Mouse (Mus musculus) heart, embryonic 12.5 days (tissue): ENCODE measurements around the gene Pced1b. TPM values are rescaled to one million over a fixed set of nuclear protein-coding genes. Genes with fewer than 3 reads are reported as not detected.

Source experiments
- ATAC-seq: fragments of 200-750 bp; cut with Nextera tagmentation; 2 replicates; pipeline ENCODE4 v1.8.0; 2017; ENCODE audit warnings: moderate TSS enrichment, moderate library complexity; ENCODE audit not compliant: insufficient number of reproducible peaks, low FRiP score
- H3K27ac ChIP-seq: fragments of 300-500 bp; sonication (generic); 2 replicates; pipeline ENCODE4 v1.5.1; 2016; ENCODE audit warnings: mild to moderate bottlenecking, moderate library complexity; ENCODE audit not compliant: poor library complexity, severe bottlenecking
- H3K27me3 ChIP-seq: fragments of 300-500 bp; sonication (generic); replicated peaks from 2 replicates; pipeline ENCODE4 v1.6.1; 2016; ENCODE audit warnings: mild to moderate bottlenecking, moderate library complexity
- H3K36me3 ChIP-seq: fragments of 300-500 bp; sonication (generic); 2 replicates; pipeline ENCODE4 v1.6.1; 2016; ENCODE audit warnings: mild to moderate bottlenecking, moderate library complexity
- H3K4me1 ChIP-seq: fragments of 300-500 bp; sonication (generic); replicated peaks from 2 replicates; pipeline ENCODE4 v1.6.1; 2016; ENCODE audit warnings: mild to moderate bottlenecking
- H3K4me2 ChIP-seq: fragments of 300-500 bp; sonication (generic); 2 replicates; pipeline ENCODE4 v1.6.1; 2016; ENCODE audit warnings: mild to moderate bottlenecking, moderate library complexity
- H3K4me3 ChIP-seq: fragments of 300-500 bp; sonication (generic); 2 replicates; pipeline ENCODE4 v1.5.1; 2016; ENCODE audit warnings: mild to moderate bottlenecking
- H3K9ac ChIP-seq: fragments of 300-500 bp; sonication (generic); 2 replicates; pipeline ENCODE4 v1.6.1; 2016; ENCODE audit warnings: mild to moderate bottlenecking, moderate library complexity
- H3K9me3 ChIP-seq: fragments of 300-500 bp; sonication (generic); replicated peaks from 2 replicates; pipeline ENCODE4 v1.6.1; 2016; ENCODE audit warnings: mild to moderate bottlenecking, moderate library complexity
- WGBS: fragments of 180-500 bp; shearing (Covaris S2); methylation state at CpG from one replicate; pipeline ENCODE4 v1.1.7; 2016; 5-methylcytosine and 5-hydroxymethylcytosine counted together
- polyA plus RNA-seq: library from polyadenylated mRNA; unstranded; fragments of >200 nt; fragmentation: Nextera tagmentation; extraction: Ambion mirVana; gene quantifications from 2 replicates; pipeline ENCODE4 v1.2.1, GENCODE M21; 2016

The Pced1b gene
- polyA plus RNA-seq, 1 experiment from 2014 or later: 2.4 TPM

- Histone ChIP-seq H3K36me3 (no peaks in the 10 kb centered on the region), H3K27me3 (no peaks in the 10 kb centered on the region), H3K27ac (no peak overlapping the region), H3K9me3 (no peaks in the 10 kb centered on the region), H3K4me3 (no peak overlapping the region), H3K4me2 (no peak overlapping the region), H3K9ac (no peak overlapping the region), H3K4me1 (peaks cover 4% of the 10 kb centered on the region; the same call in 1 of the 2 replicates)
- no peak for ATAC-seq
- 86% methylated on average over 12 of the region's 12 CpGs for WGBS
Observed at GRCm38 (mm10) chr15:97275626-97276395, 28.9 kb downstream of the Pced1b start.

GRCm38 (mm10) chr15:97276660-97277153, 29.8 kb downstream of the Pced1b start:
- no peak for ATAC-seq
- H3K4me1 ChIP-seq: peaks cover 7% of the 10 kb centered on the region; the same call in 1 of the 2 replicates
- H3K4me2 ChIP-seq: no peak overlapping the region
- WGBS: 74% methylated on average over 20 of the region's 20 CpGs
- H3K9ac ChIP-seq: no peak overlapping the region
- no peaks in the 10 kb centered on the region for H3K36me3 ChIP-seq
- no peak overlapping the region for H3K4me3 ChIP-seq
- no peaks in the 10 kb centered on the region for H3K9me3 ChIP-seq
- H3K27ac ChIP-seq: no peak overlapping the region
- no peaks in the 10 kb centered on the region for H3K27me3 ChIP-seq

GRCm38 (mm10) chr15:97277328-97277727, 30.4 kb downstream of the Pced1b start:
- no peak for ATAC-seq
- no peaks in the 10 kb centered on the region for H3K36me3 ChIP-seq
- no peak overlapping the region for H3K4me3 ChIP-seq
- no peak overlapping the region for H3K27ac ChIP-seq
- no peak overlapping the region for H3K9ac ChIP-seq
- no peaks in the 10 kb centered on the region for H3K27me3 ChIP-seq
- no peak overlapping the region for H3K4me2 ChIP-seq
- H3K9me3 ChIP-seq: no peaks in the 10 kb centered on the region
- WGBS: 77% methylated on average over 10 of the region's 10 CpGs
- H3K4me1 ChIP-seq: peaks cover 10% of the 10 kb centered on the region

- Histone ChIP-seq H3K9ac (no peak overlapping the region), H3K4me2 (no peak overlapping the region), H3K4me3 (no peak overlapping the region), H3K4me1 (peaks cover 10% of the 10 kb centered on the region), H3K27ac (no peak overlapping the region), H3K36me3 (no peaks in the 10 kb centered on the region), H3K27me3 (no peaks in the 10 kb centered on the region), H3K9me3 (no peaks in the 10 kb centered on the region)
- WGBS: 89% methylated on average over 9 of the region's 9 CpGs
- ATAC-seq: no peak
Observed at GRCm38 (mm10) chr15:97278340-97278948, 31.5 kb downstream of the Pced1b start.

GRCm38 (mm10) chr15:97280131-97280530, 33.2 kb downstream of the Pced1b start:
- no peak for ATAC-seq
- Histone ChIP-seq H3K9me3 (no peaks in the 10 kb centered on the region), H3K4me3 (no peak overlapping the region), H3K9ac (no peak overlapping the region), H3K4me2 (no peak overlapping the region), H3K27me3 (no peaks in the 10 kb centered on the region), H3K27ac (no peak overlapping the region), H3K4me1 (peaks cover 10% of the 10 kb centered on the region), H3K36me3 (no peaks in the 10 kb centered on the region)
- WGBS: 80% methylated on average over 8 of the region's 8 CpGs

- H3K27me3 ChIP-seq: no peaks in the 10 kb centered on the region
- H3K36me3 ChIP-seq: no peaks in the 10 kb centered on the region
- no peak overlapping the region for H3K4me3 ChIP-seq
- no peaks in the 10 kb centered on the region for H3K9me3 ChIP-seq
- ATAC-seq: no peak
- WGBS: 35% methylated on average over 9 of the region's 9 CpGs
- H3K4me2 ChIP-seq: no peak overlapping the region
- no peak overlapping the region for H3K9ac ChIP-seq
- H3K4me1 ChIP-seq: peaks cover 10% of the 10 kb centered on the region
- no peak overlapping the region for H3K27ac ChIP-seq
Observed at GRCm38 (mm10) chr15:97280776-97281175, 33.9 kb downstream of the Pced1b start.

- ATAC-seq: no peak; the same call in 1 of the 2 replicates
- 53% methylated on average over 10 of the region's 10 CpGs for WGBS
- Histone ChIP-seq H3K4me2 (no peak overlapping the region), H3K4me3 (no peak overlapping the region), H3K9ac (no peak overlapping the region), H3K36me3 (no peaks in the 10 kb centered on the region), H3K27me3 (no peaks in the 10 kb centered on the region), H3K4me1 (peaks cover 10% of the 10 kb centered on the region), H3K9me3 (no peaks in the 10 kb centered on the region), H3K27ac (no peak overlapping the region)
Observed at GRCm38 (mm10) chr15:97281712-97282571, 35.0 kb downstream of the Pced1b start.

- Histone ChIP-seq H3K27ac (no peak overlapping the region), H3K4me1 (peaks cover 10% of the 10 kb centered on the region), H3K36me3 (no peaks in the 10 kb centered on the region), H3K4me2 (no peak overlapping the region), H3K4me3 (no peak overlapping the region), H3K9ac (no peak overlapping the region), H3K9me3 (no peaks in the 10 kb centered on the region), H3K27me3 (no peaks in the 10 kb centered on the region)
- no peak for ATAC-seq
- 66% methylated on average over 6 of the region's 6 CpGs for WGBS
Observed at GRCm38 (mm10) chr15:97282572-97282881, 35.6 kb downstream of the Pced1b start.

GRCm38 (mm10) chr15:97284201-97284600, 37.3 kb downstream of the Pced1b start:
- 42% methylated on average over 5 of the region's 5 CpGs for WGBS
- ATAC-seq: no peak
- Histone ChIP-seq H3K4me3 (no peak overlapping the region), H3K4me1 (peaks cover 10% of the 10 kb centered on the region), H3K36me3 (no peaks in the 10 kb centered on the region), H3K9me3 (no peaks in the 10 kb centered on the region), H3K4me2 (no peak overlapping the region), H3K27ac (no peak overlapping the region), H3K27me3 (no peaks in the 10 kb centered on the region), H3K9ac (no peak overlapping the region)

- no peak overlapping the region for H3K9ac ChIP-seq
- no peaks in the 10 kb centered on the region for H3K9me3 ChIP-seq
- H3K27me3 ChIP-seq: no peaks in the 10 kb centered on the region
- H3K27ac ChIP-seq: no peak overlapping the region
- WGBS: 82% methylated on average over 10 of the region's 10 CpGs
- no peaks in the 10 kb centered on the region for H3K36me3 ChIP-seq
- no peak overlapping the region for H3K4me3 ChIP-seq
- no peak for ATAC-seq
- H3K4me2 ChIP-seq: no peak overlapping the region
- H3K4me1 ChIP-seq: peaks cover 7% of the 10 kb centered on the region
Observed at GRCm38 (mm10) chr15:97285665-97286212, 38.8 kb downstream of the Pced1b start.

GRCm38 (mm10) chr15:97286731-97287130, 39.8 kb downstream of the Pced1b start:
- Histone ChIP-seq H3K27ac (no peak overlapping the region), H3K4me3 (no peak overlapping the region), H3K36me3 (no peaks in the 10 kb centered on the region), H3K9ac (no peak overlapping the region), H3K27me3 (no peaks in the 10 kb centered on the region), H3K4me2 (no peak overlapping the region), H3K9me3 (no peaks in the 10 kb centered on the region), H3K4me1 (peaks cover 3% of the 10 kb centered on the region; the same call in 1 of the 2 replicates)
- ATAC-seq: no peak
- WGBS: 85% methylated on average over 10 of the region's 10 CpGs
